Mouse (Mus musculus): Measurements from ENCODE around the gene Thsd7b. TPM values are rescaled to one million over a fixed set of nuclear protein-coding genes. Genes with fewer than 3 reads are reported as not detected.
A peak's percentile ranks its signal among the peaks of the same experiment; 100 is the strongest.

Thsd7b gene
- total RNA-seq, 2 experiments from 2014 or later, result 23.5 to 27.3 TPM

GRCm38 (mm10) chr1:129516379-129516778, 243.3 kb downstream of the Thsd7b start:
- no peak for DNase-seq (ENCODE audit: low spot score in 2 of 2)

- DNase-seq (ENCODE audit: low spot score in 2 of 2), result peak in 1 of 2 experiments; percentile 60
Measured at GRCm38 (mm10) chr1:129519751-129520150, 246.6 kb downstream of the Thsd7b start.

- no peak for DNase-seq (ENCODE audit: low spot score in 2 of 2)
Measured at GRCm38 (mm10) chr1:129526967-129527366, 253.9 kb downstream of the Thsd7b start.

GRCm38 (mm10) chr1:129532206-129532605, 259.1 kb downstream of the Thsd7b start:
- peak in 1 of 2 experiments; percentile 25 for DNase-seq (ENCODE audit: low spot score in 2 of 2)

GRCm38 (mm10) chr1:129538508-129538907, 265.4 kb downstream of the Thsd7b start:
- no peak for DNase-seq (ENCODE audit: low spot score in 2 of 2)

GRCm38 (mm10) chr1:129538970-129539369, 265.9 kb downstream of the Thsd7b start:
- DNase-seq (ENCODE audit: low spot score in 2 of 2), result no peak

- no peak for DNase-seq (ENCODE audit: low spot score in 2 of 2)
Measured at GRCm38 (mm10) chr1:129540751-129541150, 267.6 kb downstream of the Thsd7b start.

- DNase-seq (ENCODE audit: low spot score in 2 of 2), result no peak
Measured at GRCm38 (mm10) chr1:129542563-129543146, 269.6 kb downstream of the Thsd7b start.

GRCm38 (mm10) chr1:129543169-129543568, 270.1 kb downstream of the Thsd7b start:
- no peak for DNase-seq (ENCODE audit: low spot score in 2 of 2)

GRCm38 (mm10) chr1:129558054-129558453, 285.0 kb downstream of the Thsd7b start:
- DNase-seq (ENCODE audit: low spot score in 2 of 2), result no peak

GRCm38 (mm10) chr1:129559137-129559536, 286.0 kb downstream of the Thsd7b start:
- DNase-seq (ENCODE audit: low spot score in 2 of 2), result peak in 1 of 2 experiments; percentile 10

- DNase-seq (ENCODE audit: low spot score in 2 of 2), result no peak
Measured at GRCm38 (mm10) chr1:129559812-129560211, 286.7 kb downstream of the Thsd7b start.

GRCm38 (mm10) chr1:129562707-129563106, 289.6 kb downstream of the Thsd7b start:
- DNase-seq (ENCODE audit: low spot score in 2 of 2), result no peak

GRCm38 (mm10) chr1:129570522-129570921, 297.4 kb downstream of the Thsd7b start:
- DNase-seq (ENCODE audit: low spot score in 2 of 2), result no peak

GRCm38 (mm10) chr1:129579955-129580354, 306.9 kb downstream of the Thsd7b start:
- DNase-seq (ENCODE audit: low spot score in 2 of 2), result no peak

GRCm38 (mm10) chr1:129586635-129587034, 313.5 kb downstream of the Thsd7b start:
- DNase-seq (ENCODE audit: low spot score in 2 of 2), result no peak

GRCm38 (mm10) chr1:129589366-129590002, 316.4 kb downstream of the Thsd7b start:
- DNase-seq (ENCODE audit: low spot score in 2 of 2), result peak; percentile 17 to 40

GRCm38 (mm10) chr1:129595447-129595846, 322.3 kb downstream of the Thsd7b start:
- no peak for DNase-seq (ENCODE audit: low spot score in 2 of 2)

GRCm38 (mm10) chr1:129600933-129601332, 327.8 kb downstream of the Thsd7b start:
- no peak for DNase-seq (ENCODE audit: low spot score in 2 of 2)

- no peak for DNase-seq (ENCODE audit: low spot score in 2 of 2)
Measured at GRCm38 (mm10) chr1:129602284-129602683, 329.2 kb downstream of the Thsd7b start.

GRCm38 (mm10) chr1:129608395-129608794, 335.3 kb downstream of the Thsd7b start:
- no peak for DNase-seq (ENCODE audit: low spot score in 2 of 2)

- DNase-seq (ENCODE audit: low spot score in 2 of 2), result no peak
Measured at GRCm38 (mm10) chr1:129616080-129616479, 343.0 kb downstream of the Thsd7b start.

Data from layer of hippocampus, postnatal 14 days (tissue).